Mouse (Mus musculus) layer of hippocampus, adult 11-12 months (tissue): ENCODE results near the gene Krt36.
A peak's percentile ranks its signal among the peaks of the same experiment; 100 is the strongest.

Source experiments
- DNase-seq: peaks from one replicate; pipeline ENCODE4 v3.0.0; 2022; ENCODE audit warnings: low spot score

Gene Krt36

GRCm38 (mm10) chr11:100105576-100106122 is at the start of gene Krt36:
Krt36 (minus strand) TSS chr11:100105626.
- DNase-seq = no peak

DNA sequence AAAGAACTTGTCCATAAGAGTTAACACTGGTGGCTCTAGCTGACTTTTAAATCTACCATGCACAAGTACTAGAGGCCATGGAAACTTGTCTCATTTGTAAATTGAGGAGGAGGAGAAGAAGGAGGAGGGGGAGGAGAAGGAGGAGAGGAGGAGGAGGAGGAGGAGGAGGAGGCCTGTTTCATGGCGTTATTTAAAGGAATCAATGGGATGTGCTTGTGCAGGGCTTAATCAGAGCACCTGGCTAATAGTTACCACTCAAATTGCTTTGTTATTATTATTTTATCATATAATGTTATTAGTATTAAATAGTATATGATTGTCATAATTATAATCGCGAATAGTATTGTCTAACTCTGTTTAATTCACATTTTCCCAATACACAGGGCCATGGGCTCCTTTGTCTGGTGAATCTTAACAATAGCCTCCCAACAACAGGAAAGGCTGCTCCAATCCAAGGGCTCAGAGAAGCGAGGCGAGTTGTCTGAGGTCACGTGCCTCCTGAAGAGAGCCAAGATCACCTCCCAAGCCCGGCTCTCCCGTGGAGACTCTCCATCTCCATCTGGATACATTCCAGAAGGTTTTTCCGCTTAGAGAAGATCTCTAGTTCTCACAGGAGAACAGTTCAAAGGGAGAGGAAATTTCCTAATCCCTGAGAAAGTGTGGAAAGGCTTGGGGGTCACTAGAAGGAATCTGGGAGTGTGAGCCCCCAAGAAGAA is 43.3 kb upstream of the Krt36 start, which contains the start of gene Krt19:
TSS of gene Krt19 (minus strand) at position 51 of the 716 bp plus-strand sequence.
- DNase-seq = no peak

GRCm38 (mm10) chr11:100147566-100148353 is 42.3 kb upstream of the Krt36 start:
- no peak for DNase-seq

- no peak for DNase-seq
These were observed 40.6 kb upstream of the Krt36 start for GRCm38 (mm10) chr11:100145858-100146560.

DNA sequence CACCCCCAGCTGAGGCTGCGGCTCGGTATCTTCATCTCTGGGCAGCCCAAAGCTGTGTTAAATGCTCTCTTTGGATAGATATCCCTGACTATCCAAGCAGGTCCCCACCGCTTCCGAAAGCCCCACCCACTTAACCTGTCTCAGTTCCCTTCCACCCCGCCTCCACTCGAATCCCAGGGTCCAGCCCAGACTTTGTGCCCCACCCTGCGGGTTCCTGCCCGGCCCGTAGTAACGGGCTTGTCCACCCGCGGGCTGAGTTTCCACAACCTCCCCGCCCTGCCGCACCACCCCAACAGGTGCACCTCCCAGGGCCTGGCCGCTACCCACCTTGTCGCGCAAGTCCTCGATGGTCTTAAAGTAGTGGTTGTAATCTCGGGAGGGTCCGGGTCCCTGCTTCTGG is 39.7 kb upstream of the Krt36 start:
- no peak for DNase-seq

- DNase-seq = no peak
These were observed 35.5 kb upstream of the Krt36 start for GRCm38 (mm10) chr11:100140966-100141365.

GRCm38 (mm10) chr11:100139391-100139790 is 34.0 kb upstream of the Krt36 start:
- DNase-seq = no peak

DNA sequence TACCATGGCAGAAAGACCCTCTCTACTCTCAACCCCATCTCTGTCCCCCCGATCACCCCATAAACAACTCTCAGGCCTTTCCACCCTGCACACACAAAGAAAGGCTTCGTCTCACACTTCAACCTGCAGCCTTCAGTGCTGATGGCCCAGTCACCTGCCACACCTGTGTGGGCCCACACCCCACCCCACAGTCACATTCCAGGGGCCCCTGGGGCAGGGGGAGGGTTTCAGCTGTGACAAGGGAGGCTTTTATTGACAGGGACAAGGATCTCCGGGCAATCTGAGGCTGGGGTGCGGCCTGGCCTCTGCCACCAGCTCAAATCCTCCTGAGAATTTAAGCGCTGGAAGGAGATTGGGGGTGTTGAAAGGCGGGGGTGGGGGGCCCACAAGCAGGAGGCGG is 33.4 kb upstream of the Krt36 start:
- DNase-seq = no peak

DNA sequence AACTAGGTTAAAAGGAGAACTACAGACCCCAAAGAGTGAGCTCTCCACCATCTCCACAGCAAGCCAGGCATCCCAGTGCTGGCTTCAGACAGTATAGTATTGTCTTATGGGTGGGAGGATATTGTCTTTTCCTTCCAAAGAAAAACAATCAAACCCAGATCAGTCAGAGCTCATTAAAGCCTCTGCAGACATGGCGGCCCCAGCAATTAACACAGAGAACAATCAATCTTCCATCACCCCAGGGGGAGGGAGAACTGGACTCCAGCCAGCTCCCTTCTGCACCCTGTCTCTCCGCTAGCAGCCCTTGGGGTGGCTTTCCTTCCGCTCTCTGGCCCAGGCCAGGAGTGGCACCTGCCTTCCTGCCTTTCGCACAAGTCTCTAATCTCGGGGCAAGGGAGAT is 32.3 kb upstream of the Krt36 start:
- DNase-seq = peak; percentile 5

DNA sequence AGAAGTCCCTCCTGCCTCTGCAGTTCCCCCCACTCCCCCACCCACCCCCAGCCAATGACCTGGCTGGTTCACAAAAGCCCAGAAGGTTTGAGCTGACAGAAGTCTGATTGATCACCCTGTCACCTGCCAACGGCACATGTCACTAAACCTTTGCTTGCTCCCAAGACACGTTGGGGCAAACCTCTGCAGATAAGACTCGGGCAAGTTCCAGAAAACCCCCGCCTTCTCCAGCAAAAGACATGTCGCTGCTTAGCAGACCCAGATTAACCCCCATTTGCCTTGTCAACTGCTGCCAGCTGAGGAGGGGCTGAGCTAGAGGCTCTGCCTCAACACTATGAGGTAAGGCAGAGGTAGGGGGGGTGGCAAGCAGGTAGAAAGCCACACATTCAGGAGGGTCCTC is 31.1 kb upstream of the Krt36 start:
- no peak for DNase-seq

DNA sequence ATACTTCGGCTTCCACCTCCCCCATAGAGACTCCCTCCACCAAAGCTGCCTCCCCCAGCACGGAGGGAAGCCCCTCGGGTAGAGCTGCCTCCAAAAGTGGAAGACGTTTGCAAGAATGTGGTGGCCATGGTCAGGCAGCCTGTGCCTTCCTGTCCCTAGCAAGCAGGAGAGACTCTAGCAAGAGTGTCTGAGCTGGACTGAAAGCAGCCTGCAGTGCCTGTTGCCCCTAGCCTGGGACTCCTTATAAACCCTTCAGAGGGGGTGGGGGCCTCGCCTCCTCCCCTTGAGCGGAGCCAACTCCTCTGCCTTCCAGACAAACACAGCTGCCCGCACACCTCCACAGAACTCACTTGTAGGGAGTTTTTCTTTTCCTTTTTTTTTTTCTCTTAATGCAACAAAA is 30.3 kb upstream of the Krt36 start, which contains the start of gene Krt15:
TSS of gene Krt15 (minus strand) at position 198 of the 400 bp plus-strand sequence.
- DNase-seq = no peak

GRCm38 (mm10) chr11:100124901-100125300 is 19.5 kb upstream of the Krt36 start:
- DNase-seq = no peak

GRCm38 (mm10) chr11:100121466-100121865 is 16.0 kb upstream of the Krt36 start, which contains the start of gene Krt13:
Krt13 (minus strand) TSS chr11:100121566.
- no peak for DNase-seq

DNA sequence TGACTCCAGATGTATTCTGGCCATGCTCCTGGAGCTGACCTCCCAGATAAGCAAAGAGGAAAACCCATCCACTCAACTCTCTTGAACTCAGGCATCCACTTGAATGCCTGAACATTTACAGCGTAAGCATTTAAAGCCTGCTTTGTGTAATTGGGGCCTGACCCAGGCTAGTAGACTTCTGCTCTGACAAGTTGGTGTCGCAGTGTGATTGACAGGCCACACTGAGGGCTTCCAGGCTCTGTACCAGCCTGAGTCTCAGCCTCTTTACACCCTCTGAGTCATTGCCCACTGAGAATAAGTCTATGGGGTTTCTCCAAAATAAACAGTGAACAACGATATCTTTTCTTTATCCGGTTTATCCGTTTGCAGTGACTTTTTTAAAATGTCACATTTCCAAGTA is 14.9 kb upstream of the Krt36 start:
- no peak for DNase-seq

GRCm38 (mm10) chr11:100113742-100114029 is 8.3 kb upstream of the Krt36 start:
- no peak for DNase-seq

- DNase-seq = no peak
These were observed 7.7 kb upstream of the Krt36 start for GRCm38 (mm10) chr11:100112935-100113741.

- no peak for DNase-seq
These were observed 2.6 kb downstream of the Krt36 start for GRCm38 (mm10) chr11:100102693-100103429.

DNA sequence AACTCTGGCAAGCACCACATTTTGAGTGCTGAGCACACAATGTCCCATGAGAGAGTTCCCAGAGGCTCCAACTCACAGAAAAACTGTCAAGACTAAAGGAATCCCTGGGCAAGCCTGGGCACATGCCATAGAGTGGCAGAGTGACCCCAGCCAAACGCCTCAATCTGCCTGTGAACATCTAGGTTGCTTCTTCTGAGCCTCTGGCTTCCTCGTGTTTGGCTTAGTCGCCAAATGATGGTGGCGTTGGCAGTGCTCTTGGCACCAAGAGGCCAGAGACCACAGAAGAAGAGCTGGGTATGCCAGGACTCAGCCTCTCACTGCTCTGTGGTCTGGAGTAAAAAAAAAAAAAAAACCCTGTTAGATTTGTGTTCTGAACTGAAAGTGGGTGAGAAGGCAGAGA is 5.0 kb downstream of the Krt36 start:
- DNase-seq = no peak

DNA sequence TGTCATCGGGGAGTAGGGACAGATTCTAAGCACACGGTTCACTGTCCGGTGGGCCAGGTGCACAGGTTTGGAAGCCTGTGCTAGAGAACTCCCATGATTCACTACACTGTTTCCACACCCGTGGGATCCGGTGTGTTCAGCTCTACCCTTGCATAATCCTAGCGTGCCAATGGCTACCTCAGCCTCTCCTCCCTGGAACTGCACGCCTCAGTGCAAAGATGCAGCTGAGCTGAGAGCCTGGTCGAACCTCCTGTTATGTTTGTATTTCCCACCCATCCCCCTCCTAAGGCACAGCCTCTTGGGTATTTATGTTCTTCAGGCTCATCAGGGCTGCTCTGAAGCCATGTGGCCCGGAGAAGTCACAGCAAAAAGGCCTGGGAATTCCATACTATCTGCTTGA is 7.6 kb downstream of the Krt36 start:
- DNase-seq = no peak

GRCm38 (mm10) chr11:100096141-100096540 is 9.3 kb downstream of the Krt36 start, which contains the start of gene Krt35:
Krt35 (minus strand) TSS chr11:100096241.
- no peak for DNase-seq
